Mouse (Mus musculus) CH12.LX (cell line): ENCODE data around the gene Nmral1.

ENCODE experiments used
- CTCF ChIP-seq, 2 experiments: IDR thresholded peaks in 1 of 2; conservative IDR thresholded peaks in 1 of 2; 2 replicates each; pipeline ENCODE4 v1.5.1; 2011 to 2012; ENCODE audit warnings: low read depth in 2 of 2, low read length in 2 of 2, improper control_type of control experiment in 1 of 2, inconsistent platforms in 1 of 2, mild to moderate bottlenecking in 1 of 2, moderate library complexity in 1 of 2
- EP300 ChIP-seq: IDR thresholded peaks from 2 replicates; pipeline ENCODE4 v1.6.1; 2011; ENCODE audit warnings: low read length, improper control_type of control experiment
- HCFC1 ChIP-seq: IDR thresholded peaks from 2 replicates; pipeline ENCODE4 v1.6.1; 2012; ENCODE audit warnings: low read depth, mild to moderate bottlenecking, inconsistent platforms, low read length, improper control_type of control experiment
- PAX5 ChIP-seq: IDR thresholded peaks from 2 replicates; pipeline ENCODE4 v1.6.1; 2012; ENCODE audit warnings: low read length, inconsistent platforms, mixed read lengths
- POLR2A ChIP-seq: IDR thresholded peaks from 2 replicates; pipeline ENCODE4 v1.6.1; 2011; ENCODE audit warnings: low read depth, mild to moderate bottlenecking, improper control_type of control experiment, low read length
- SMC3 ChIP-seq: IDR thresholded peaks from 2 replicates; pipeline ENCODE4 v1.6.1; 2011; ENCODE audit warnings: low read depth, low read length, improper control_type of control experiment

DNA sequence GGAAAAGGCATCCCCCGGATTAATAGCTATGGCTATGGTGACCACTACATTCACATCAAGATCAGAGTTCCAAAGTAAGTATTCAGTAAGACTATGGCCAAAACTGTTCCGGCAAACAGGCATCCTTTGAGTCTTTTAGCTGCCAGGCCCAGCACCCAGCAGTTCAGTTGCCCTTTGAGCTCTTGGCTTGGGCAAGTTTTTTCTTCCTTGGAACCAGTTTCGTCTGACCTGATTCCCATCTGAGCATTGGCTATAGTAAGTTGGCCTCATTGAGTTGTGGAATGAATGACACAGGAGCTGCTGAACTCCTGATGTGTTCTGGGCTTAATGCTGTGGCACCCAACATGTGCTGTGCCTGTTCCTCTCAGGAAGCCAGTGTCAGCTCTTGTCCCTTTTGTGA is 17.9 kb downstream of the Nmral1 start:
- TF ChIP-seq EP300: no peak
- no peak for TF ChIP-seq CTCF (conservative IDR thresholded peaks at IDR 0.05 in 1 of 2, IDR thresholded peaks at IDR 0.05 in 1 of 2; ENCODE audit: low read depth in 2 of 2, low read length in 2 of 2)
- TF ChIP-seq HCFC1: no peak
- no peak for TF ChIP-seq PAX5
- TF ChIP-seq SMC3: no peak
- TF ChIP-seq POLR2A: no peak
